Mouse (Mus musculus) thymus, adult 18-20 months (tissue): ENCODE data around the gene Epha1.

Experiments used
- DNase-seq, 2 experiments: peaks; one replicate each; pipeline ENCODE4 v3.0.0; 2022; ENCODE audit warnings: mixed read lengths in 2 of 2

The Epha1 gene

DNA sequence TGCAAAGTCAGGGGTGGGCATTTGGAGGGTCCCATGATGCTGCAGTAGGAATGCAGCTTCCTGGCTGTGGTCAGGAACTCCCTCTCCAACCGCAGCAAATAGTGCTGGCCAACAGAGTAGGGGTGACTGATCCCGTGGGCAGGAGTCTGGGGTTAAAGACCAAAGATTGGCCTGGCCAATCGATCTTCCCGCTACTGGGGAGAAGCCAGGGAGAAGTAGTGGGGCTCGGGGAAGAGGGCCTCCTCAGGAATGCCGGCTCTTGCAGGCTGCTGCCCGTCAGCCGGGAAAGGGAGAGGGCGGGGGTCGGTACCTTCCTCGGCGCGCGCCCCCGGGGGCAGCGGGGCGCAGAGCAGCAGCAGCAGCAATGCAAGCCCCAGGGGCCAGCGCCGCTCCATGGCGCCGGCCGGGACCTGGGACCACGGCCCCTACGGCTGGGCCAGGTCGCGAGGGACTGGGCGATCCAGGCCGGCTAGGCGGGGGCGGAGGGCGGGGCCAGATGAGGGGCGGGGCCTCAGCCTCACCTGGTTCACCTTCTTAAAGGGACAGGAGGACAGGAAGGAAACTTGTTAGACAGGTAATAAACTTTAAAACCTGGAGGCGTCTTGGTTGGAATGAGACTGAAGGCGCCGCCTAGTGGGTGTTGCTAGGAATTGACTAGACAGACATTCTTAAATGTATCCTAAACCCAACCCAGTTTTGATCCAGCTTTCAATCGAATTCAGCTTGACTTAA, at the start of gene Epha1:
Gene Epha1, minus strand, starts transcription at position 453 of the 732 bp plus-strand sequence.
- peak in 1 of 2 experiments; percentile 53 for DNase-seq

DNA sequence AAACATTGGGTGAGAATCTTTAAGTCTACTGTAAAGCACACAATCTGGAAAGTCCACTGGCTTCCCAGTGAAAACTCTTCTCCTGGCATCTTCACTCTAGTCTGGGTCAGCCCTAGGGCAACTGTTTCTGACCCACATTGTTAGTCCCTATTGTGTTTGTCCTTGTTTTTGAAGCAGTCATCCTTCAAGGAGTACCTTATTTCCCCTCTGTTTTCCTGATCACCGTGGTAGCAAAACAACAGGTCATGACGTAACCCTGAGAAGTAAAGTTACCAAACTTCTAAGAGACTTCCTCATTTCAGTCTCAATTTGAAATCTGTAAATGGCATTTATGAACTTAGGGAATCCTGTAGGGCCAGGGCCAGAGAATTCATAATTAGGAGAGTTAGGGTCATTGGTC, 48.4 kb upstream of the Epha1 start:
- no peak for DNase-seq

DNA sequence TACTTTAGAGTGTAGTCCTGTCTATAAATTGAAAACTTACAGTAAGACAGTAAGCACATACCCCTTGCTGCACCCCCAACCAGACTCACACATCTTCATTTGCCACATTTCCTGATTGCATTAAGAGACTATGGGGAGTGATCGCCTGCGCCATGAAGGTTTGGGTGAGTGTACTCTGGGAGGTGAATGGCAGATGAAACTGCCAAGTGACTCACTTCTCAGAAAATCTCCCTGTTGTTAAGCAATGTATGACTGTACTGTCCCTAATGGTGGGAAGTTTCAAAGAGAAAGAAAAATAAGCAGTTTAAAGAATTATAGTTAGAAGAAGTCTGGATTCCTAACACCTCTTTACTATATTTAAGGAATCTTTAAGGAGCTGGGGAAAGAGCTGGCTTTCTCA, 46.4 kb upstream of the Epha1 start:
- DNase-seq, result no peak

DNA sequence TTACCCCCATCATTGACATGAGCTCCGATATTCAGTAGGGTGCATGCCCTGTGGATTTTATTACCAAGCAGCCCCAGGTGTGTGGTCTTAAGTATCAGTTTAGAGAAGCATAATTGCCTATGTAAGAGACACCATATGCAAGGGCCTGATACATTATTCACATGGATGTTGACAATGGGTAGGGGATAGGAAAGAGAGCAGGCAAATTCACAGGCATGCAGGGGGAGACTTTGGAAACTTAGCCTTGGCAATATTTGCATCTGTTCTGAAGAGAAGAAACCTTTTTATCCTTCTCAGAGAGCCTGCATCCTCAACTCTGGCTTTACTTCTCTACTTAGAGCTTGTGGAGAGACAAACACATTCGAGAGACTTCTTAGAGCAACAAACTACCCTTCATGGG, 32.1 kb upstream of the Epha1 start, which contains the start of gene Tas2r135:
Gene Tas2r135, plus strand, starts transcription at position 301 of the 400 bp plus-strand sequence.
- DNase-seq, result no peak

DNA sequence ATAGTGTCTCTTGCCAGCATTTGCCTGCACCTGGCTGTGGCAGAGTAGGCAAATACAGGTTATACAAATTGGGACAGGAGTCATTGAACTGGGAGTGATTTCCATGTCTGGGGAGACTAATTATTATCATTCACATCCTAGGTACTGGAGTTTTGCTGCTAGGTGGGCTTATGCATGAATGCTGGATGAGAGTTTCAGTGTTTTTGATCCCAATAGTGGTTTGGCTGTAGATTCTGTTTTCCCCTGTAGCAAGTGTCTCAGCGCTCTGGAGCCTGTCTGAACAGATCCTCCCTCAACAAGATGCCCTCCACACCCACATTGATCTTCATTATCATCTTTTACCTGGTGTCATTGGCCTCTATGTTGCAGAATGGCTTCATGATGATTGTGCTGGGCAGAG, 26.9 kb upstream of the Epha1 start, which contains the start of gene Tas2r143:
Gene Tas2r143, plus strand, starts transcription at position 301 of the 400 bp plus-strand sequence.
- no peak for DNase-seq

DNA sequence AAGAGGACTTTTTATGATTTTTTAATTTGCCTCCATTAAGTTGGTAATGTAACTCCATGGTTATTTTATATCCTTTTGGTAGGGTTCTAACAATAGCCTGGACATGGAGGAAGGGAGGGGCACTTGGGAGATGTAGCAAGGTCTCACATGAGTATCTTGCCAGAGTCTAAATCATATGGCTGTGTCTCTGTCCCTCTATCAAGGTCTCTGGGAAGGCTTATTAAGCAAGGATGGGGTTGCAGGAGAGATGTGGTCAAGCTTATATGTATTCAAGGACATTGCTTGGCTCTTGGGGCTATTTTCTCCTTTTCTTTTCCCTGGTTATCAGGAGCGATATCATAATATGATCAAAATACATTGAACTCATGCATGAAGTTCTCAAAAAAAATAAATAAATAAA, 25.9 kb upstream of the Epha1 start:
- DNase-seq, result no peak

DNA sequence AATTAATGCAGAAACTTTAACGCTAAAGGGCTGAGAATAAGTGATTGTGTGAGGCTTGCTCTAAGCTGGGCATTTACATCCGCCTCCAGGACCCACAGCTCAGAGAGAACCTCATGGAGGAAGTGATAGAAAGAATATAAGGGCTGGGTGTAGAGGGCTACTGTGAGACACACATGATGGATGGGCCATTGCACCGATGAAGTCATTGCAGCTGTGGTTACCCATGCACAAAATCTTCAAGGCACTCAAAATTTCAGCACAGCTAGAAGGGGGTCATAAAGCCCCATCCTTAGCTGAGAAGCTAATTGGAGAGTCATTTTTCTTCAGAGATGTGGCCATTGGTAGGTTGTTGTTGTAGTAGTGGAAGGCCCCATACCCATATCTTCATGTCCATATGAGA, 25.2 kb upstream of the Epha1 start:
- DNase-seq, result no peak

DNA sequence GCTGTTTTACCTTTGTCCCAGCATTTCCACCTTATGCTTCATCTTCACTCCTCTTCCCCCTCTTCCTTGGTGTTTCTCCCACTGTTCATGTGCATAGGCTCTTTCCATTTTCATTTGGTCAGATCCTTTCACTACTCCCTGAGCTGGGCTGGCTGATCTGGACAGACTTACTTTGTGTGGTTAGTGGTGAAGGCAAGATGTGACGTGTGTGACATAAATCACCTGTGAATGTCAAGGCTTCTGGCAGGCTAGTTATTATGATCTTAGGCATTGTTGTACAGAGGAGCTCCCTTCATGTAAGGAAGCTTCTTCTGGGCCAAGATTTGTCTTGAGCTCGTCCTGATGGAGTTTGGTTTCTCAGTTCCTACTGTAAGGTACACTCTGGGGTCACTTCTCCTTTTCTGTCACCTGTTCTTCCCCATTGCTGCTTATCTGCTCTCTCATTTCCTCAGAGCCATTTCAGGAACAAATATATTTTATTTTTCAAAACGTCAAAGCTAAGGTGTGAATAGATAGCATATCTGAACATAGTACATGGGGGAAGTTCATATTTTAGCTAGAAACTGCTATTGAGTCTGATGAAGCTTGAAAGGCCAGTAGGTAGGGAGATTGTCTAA, 24.1 kb upstream of the Epha1 start:
- DNase-seq, result no peak

DNA sequence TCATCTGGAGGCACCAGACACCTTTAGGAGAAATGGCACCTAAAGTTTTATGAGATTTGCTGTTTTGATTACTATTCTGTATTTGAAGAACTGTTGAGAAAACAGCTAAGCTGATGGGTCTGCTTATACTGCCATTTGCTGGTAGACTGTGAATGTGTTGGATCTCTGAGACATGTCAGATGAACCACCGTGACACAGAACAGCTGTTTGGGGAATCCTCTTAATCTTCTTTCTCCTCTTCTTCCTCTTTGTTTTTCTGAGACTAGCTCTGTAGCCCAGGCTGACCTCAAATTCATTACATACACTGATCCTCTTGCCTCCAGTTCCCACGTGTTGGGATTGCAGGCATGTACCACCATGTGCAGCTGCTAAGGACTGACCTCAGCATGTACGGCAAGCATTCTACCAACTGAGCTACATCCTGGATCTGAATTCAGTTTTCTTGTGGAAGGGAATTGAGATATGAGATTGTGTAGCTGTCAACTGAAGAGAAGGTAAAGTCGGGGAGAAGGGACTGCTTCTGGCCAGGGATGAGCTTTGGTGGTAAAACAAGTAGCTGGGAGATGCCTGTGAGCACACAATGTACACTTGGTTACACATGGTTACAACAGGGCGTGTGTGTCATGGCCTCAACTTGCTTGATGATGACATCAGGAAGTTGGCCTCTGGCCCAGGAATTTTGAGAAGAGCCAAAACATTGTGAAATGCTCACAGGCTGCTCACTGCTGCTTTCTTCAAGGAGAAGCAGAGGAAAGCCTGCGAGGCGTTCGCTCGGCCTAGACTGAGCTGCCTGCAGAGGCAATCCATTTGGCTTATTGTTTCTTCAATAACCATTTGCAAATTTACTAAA, 23.1 kb upstream of the Epha1 start:
- peak in 1 of 2 experiments; percentile 19 for DNase-seq

DNA sequence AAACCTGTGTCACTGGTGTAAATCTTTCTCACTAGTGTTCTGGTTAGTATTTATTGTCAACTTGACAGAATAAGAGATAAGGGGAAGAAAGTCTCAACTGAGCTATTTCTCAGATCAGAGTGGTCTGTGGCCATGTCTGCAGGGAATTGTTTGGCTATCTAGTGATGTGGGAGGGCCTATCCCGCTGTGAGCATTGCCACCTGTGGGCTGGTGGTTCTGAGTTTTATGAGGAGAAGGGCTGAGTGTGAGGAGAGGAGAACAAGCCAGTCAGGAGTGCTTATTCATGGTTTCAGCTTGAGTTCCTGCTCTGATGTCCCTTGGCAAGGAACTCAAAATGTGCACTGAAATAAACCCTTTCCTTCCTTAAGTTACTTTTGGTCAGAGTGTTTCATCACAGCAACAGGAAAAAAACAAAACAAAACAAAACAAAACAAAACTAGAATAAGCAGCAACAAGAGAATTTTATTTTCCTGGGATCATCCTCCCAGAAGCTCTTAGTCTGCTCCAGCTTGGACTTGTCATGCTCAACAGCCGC, 18.8 kb upstream of the Epha1 start:
- DNase-seq, result no peak

DNA sequence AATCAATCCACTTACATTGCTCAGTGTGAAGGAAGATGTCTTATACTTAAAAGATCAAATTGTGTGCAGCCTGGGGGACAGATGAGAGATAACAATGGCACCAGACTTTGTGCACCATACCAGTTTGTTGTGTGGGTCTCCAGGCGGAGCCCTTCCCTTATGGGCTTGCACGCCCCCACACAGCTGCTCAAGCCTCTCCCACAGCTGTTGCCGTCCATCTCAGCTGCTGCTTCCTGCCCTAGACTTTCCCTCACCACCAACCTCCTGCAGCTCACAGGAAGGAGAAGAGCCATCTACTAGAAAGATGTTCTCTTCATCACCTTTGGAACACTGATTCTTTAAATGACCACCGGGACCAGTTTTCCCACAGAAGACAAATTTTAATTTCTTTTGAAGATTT, 12.6 kb upstream of the Epha1 start:
- DNase-seq, result peak; percentile 34 to 38

DNA sequence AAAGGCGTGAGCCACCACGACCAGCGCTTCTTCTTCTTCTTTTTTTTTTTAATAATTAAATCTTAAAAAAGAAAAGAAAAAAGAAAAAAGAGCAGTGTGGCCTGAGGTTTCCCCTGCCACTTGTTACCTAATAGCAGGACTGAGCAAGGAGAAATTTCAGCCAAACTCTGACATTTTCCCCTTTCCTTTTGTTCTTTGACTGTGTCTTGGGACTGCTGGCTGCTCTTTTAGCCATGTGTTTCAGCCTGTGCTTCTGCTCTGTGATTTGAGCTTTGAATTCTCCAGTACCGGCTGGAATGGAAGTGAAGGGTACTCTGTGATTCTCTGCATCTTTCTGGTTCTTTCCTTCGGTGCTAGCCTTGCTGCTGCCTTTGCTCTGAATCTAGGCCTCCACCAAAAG, 10.3 kb upstream of the Epha1 start:
- no peak for DNase-seq

DNA sequence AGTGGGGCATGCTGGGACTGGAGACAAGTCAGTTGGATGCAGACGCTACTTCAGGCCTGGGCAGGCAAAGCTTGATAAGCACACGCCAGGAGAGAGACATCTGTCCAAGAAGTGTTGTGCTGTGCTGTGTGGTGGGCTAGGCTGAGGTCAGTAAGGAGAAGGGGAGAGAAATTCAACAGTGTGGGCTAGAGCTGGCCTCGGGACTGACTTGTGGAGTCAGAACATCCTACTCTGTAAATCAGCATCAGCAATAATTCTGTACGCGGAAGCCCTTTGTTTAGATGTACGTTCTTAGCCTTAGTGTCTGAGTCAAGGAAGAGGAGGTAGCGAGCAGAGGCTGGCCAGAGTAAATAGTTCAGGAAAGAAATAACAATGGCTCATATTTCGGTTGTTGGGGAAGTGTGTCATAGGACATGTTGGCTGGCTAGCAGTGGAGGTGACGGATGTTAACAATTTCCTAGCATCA, 8.9 kb upstream of the Epha1 start:
- no peak for DNase-seq

DNA sequence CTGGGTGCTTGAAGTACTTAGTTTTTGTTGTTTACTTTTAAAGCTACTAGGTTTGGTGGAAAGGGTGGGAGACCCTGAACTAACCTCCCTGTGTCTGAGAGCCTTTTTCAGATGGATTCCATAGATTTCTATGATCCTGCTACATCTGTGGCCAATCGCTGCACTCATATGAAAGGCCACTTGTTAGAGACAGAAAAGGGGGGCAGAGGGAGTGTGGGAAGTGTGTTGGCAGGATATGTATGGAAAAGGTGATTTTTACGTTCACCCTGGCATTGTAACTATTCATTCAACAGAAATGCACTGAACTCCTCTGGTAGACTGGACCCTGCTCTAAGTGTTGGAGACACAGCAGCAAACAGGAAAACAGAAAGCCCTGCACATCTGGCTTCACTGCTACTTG, 8.2 kb upstream of the Epha1 start:
- DNase-seq, result no peak

DNA sequence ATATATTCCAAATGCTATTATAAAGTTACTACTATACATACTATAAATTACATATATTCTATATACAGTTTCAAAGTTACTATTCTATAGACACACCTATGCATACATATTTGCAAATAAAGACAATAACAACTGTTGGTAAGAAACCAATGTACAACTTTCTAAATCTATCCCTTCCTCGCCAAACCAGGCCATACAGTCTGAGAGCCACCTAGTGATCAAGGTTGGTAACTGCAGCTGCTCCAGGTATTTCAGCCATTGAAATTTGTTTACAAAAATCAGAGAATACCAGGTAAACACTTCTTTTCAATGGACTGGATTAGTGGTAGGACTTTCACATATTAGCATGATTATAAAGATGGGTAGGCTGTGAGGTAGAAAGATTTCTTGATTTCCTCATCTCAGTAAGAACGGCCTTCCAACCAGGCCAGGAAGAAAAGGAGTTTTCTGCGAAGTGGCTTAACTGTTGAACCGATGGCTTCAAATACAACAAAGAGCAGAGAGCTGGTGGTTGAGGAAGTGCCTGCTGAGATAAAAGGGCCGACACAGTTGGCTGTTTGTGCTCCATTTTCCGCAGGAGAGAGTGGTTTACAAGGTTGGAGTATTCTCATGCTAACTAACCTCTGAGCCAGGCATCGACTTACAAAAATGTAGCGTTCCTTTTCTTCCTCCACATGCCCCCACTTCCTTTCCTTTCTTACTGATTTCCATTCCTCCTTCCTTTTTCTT, 7.5 kb upstream of the Epha1 start:
- DNase-seq, result peak in 1 of 2 experiments; percentile 23

DNA sequence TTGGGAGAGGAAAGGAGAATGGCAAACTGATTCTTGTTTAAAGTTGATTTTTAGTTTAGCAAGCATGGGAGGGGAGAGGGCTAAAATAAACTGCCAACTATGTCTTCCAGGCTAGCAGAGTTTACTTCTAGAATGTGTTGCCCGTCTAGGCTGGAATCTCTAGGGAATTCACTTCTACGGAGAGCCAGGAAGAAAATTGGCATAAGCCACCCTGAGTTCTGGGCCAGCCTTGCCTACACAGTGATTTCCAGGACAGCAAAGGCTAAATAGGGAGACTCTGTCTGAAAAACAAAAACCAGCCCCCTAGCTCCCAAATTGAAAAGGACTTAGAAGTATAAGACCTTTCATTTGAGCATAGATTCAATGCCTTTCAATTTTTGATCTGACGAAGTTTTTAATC, 6.5 kb upstream of the Epha1 start:
- DNase-seq, result no peak

DNA sequence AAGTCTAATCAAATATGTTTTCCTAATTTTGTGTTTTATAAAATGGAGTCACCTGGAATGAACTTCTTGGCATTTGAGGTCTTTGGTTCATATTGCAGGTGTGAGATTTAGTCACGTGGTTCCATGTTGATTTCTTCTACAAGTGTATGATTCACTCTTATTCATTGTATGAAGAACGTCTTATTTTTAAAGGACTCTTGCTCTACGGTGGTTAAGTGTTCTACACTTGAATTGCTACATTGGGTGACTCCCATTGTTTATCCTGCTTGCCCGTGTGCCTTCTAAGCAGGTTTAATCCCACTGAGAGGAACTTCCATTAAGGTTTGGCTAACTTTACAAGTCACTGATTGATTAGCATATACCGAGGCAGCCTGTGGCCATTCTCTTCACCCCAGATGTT, 4.2 kb upstream of the Epha1 start:
- no peak for DNase-seq

DNA sequence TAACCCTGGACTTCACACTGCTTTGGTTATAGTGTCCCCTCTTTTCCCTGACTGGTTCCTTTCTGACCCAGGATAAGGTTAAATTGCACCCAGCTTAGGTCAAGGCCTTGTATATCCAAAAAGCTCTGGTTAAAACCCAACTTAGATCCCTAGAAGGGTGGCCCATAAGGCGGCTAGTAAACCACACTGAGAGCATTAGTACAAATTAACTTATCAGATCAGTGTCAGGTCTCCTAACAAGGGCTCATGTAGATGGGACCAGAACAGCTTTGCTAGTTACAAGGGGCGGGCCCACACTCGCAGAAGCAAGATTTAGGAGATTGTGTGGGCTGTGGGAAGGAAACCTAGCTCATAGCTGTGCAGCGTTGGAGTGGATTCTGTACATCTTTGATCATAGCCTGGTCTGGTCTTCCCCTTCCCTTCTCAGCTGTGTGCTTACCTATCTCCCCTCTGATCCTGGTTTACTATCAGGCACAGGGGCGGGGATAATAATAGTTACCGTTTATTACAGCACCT, 3.5 kb upstream of the Epha1 start:
- no peak for DNase-seq

DNA sequence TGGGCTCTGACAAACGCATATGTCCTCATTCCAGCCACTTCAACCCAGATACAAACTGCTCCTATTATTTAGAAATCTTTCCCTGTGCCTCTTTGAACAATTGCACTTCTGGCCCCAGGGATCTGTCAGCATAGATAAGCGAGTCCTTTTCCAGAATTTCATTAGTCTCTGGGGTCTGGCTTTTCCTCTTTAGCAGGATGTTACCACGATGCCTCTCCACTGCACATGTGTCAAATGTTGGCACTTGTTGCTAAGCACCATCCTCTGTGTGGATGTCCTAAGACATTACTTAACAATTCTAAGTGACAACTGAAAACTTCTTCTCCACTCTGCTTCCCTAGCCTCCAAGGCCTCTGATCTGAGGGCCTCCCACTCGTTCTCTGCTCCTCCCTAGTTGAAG, 2.9 kb upstream of the Epha1 start:
- no peak for DNase-seq

DNA sequence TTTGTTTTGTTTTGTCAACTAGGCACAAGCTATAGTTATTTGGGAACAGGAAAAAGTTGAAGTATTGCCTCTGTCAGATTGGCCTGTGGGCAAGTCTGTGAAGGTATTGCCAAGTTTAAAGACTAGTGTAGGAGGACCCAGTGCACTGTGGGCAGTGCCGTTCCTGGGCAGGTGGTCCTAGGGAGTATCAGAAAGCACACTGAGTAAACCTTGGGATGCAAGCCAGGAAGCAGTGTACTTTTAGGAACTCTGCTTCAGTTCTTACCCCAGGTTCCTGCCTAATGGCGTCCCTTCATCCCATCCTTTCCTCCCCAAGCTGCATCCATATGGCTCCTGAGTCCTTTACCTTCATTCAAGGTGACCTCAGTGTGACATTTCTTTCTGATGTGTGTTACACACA, 2.1 kb upstream of the Epha1 start:
- DNase-seq, result no peak

DNA sequence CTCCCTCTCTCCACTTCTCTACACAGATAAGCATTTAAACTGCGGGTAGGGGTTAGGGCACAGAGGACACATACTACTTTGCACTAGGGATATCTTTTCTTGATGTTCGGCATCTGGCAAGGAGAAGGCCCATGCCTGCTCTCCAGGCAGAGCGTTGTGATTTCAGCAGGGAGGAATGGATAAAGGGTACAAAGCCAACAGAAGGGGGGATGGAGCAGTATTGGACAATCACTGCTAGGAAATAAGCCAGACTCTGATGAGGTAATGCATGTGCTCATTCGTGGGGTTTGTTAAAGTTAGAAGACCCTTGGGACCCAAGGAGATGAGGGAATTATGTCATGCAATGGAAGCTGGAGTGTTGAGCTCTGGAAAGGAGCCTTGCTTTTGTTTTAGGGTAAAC, 1.6 kb upstream of the Epha1 start:
- no peak for DNase-seq
